Mouse (Mus musculus) kidney, adult 11 months (tissue): ENCODE data around the gene Sipa1l3.

Experiments
- DNase-seq: peaks from one replicate; pipeline ENCODE4 v3.0.0; 2022

The Sipa1l3 gene

DNA sequence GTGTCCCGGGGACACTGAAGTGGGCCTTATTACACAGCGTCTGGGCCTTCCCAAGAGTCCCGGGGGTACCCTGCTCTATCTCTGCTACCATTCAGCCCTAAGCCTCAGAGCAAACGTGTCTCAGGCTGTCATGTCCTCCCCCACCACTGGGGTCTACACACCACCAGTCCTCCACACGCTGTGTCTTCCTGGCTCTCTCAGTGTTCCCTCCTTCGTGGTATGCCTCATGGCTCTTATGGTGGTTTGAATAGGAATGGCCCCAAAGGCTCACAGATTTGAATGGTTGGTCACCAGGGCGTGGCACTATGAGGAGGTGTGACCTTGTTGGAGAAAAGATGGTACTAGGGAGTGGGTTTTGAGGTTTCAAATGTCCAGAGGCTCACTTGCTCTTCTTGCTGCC, 43.4 kb downstream of the Sipa1l3 start:
- no peak for DNase-seq

DNA sequence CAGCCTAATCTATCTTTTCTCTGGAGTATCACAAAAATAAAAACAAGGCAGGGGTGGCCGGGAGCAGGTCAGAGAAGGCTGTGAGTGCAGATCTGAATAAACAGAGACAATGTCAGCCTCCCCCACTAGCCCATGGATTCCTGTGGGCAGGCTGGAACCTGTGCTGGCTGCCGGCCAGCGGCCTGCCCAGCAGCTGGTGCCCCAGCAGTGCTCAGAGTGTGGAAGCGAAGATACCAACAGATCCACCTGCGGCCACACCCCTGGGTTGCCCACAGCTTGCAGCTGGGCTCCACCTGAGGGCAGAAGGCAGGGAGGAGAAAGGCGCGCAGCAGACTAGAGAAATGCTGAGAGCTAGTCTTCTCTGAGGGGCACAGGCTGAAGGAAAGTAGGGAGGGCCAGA, 47.1 kb downstream of the Sipa1l3 start:
- peak; percentile 65 for DNase-seq

DNA sequence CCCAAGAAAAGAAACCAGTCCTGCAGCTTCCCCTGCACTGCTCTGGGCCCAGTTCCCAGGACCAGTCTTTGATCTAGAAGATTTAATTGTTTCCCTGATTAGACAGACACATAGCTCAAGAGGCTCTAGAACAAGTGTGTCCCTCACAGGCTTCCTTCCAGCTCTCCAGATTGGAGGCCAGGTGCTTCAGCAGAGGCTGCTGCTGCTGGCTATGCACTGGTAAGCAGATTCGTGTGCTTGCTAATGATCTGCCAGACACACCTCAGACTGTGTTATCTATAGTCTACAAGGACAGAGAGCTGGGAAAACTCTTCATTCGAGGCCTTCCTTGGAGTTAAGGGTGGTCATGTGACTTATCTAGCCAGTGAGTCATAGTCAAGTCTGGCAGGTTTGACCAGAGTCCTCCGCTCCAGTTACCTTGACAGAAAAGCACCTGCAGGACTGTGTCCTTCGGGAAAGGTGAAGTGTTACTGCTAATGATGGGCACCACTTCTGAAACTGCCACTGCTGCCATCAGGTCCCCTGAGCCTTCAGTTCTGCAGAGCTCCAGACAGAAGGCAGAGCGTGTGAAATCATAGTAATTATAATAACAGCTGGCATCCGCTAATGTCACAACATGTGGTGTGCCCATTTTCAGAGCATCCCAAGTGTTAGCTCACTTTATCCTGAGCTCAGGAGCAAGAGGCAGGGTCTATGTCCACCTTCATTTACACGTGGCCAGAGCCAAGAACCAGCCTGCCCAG, 48.7 kb downstream of the Sipa1l3 start:
- DNase-seq: peak; percentile 69

DNA sequence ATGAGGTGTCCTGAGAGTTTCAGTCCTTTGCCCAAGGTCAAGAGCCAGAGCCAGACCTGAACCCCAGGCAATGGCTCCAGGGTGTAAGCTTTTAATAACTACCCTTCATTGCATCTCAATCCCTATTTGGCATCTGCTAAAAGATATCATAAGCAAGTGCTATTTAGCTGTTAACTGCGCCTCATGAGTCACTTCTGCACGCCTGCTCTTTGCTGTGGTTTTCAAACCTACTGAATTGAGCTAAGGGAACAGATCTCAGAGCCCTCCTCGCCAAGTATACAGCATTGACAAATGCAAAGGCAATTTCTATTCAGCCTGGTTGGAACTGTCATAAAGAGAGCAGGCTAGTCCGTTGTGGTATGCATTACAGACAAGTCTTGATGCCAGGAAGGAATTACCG, 49.8 kb downstream of the Sipa1l3 start:
- DNase-seq: no peak

DNA sequence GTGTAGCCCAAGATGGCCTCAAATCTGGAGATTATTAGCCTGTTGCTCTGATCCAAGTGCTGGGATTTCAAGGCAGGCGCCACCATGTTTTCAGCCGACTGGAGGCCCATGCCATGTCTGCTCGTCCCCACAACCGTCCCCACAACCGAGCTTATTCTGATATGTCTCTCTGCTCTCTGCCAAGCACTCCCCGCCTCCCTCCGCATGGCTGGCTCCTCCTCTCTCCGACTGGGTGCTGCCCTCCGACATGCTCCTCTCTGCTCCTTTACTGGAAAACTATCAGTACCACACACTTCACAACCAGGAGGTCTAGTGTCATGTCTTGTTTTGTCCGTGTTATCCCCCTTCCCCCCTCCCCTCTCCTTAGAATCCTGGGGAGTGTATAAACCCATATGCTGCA, 51.9 kb downstream of the Sipa1l3 start:
- DNase-seq: no peak

DNA sequence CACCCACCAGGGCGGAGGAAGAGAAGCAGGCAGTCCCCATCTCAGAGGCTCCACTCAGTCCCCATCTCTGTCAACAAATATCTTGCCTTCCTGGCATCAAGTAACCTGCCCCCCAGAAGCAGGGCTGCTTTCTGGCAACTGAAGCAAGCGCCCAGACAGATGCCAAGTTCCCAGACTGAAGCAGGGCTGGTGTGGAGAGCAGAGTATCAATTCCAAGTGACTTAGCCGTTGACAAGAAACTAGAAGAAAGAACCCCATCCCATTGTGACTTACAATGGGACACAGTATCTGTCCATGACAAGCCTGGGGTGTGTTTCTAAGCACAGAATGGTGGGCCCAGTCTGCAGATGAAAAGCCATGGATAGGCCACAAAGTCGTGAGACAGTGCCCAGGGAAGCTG, 52.7 kb downstream of the Sipa1l3 start:
- no peak for DNase-seq

DNA sequence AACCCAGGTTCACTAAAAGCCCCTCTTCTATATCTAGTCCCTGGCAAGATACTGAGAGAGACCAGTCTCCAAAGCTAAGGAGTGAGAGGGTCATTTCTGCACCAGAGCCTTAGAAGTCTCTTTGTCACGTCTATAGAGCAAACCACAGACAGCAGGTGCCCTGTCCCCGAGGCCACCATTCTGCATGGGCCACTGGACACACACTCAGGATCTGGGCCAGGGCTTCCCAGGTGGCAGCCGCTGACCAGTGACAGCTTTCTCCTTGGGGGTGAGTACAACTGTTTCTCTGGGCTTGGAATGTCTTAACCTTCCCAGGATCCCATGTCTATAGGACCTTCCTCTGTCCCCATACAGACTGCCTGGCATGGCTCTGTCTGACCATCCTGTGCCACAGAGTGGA, 55.6 kb downstream of the Sipa1l3 start:
- no peak for DNase-seq

DNA sequence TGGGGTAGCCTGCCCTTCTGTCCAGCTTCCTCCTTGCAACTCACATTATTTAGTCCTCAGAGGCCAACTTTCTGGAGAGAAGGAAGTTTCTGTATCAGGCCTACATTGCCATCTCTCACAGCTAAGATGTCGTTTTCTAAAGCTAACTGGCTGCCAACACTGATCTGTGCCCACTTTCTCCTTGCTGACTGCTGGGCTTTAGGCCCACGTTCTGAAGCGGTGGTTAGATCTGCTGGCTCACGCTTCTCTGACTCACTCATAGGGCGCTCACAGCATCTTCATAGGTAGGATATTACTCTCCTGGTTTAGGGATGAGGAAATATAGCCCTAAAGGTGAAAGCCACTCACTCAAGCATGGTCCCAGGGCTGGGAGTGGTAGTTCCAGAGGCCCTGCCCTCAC, 56.3 kb downstream of the Sipa1l3 start:
- DNase-seq: no peak

DNA sequence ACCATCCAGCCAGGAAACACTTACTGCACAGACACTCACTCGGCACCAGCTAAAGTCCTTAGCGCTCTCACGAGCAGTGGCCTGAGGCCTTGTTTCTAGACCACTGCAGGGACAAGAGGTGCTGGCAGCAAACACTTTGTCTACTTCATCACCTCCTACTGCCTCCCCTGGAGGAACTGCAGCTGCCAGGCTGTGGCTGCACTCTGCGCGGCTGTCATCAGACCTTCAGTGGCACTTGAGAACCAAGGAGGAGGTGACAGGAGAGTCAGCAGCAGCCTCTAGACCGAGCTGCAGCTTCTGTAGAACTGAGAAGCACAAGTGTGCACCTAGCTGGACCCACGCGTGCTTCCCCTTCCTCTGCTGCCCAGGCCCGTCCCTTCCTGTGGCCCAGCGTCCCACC, 56.9 kb downstream of the Sipa1l3 start:
- no peak for DNase-seq

DNA sequence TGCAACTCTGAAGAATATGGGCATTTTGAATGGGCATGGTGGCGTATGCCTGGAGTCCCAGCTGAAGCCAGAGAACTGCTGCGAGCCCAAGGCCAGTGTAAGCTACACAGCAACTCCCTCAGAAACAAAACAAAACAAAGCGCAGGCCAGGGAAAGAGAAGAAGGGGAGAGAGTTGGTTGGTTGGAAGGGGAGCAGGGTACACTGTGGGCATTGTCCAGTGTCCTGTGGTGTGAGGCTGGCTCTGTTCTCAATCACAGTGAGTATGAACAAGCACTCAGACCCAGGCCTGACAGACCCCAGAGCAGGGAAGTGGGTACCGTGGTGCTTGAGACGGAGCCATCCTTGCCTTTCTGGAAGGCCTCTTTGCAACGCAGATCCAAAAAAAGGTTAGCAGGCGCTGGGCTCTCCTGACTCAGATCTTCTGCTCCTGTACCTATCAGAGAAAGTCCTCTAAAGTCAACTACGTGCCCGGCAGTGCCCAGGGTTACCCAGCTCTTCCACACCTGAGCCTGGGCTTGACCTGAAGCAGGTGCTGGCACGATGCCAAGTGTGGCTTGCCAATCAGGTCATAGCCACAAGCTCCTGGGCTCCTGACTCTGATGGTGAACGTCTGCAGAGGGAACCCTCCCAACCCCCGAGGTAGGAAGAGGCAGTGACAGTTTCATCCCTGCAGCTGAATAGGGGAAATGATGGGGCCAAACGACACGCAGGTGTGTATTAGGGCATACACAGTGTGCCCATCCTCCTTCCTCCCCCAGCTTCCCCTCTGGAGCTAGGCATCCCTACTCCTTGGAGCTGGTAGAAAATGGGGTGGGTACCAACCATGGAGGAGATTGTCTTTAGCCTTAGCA, 59.3 kb downstream of the Sipa1l3 start:
- no peak for DNase-seq

DNA sequence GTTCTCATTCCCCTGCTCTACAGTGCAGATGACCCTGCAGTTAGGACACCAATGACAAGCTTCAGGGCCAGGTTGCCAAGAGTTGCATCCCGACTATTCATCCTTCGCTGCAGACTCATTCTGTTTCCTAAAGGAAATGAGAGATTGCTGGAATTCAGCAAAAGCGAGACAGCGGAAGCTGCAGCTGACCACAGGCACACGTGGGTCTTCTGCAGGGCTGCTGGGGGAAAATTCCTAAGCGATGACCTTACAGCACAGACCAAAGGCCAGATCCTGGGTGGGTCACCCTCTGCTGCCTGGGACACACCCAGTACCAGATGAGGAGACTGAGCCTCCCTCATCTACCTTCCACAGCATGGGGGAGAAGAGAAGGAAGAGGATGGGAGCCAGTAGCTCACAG, 60.7 kb downstream of the Sipa1l3 start:
- peak; percentile 73 for DNase-seq

DNA sequence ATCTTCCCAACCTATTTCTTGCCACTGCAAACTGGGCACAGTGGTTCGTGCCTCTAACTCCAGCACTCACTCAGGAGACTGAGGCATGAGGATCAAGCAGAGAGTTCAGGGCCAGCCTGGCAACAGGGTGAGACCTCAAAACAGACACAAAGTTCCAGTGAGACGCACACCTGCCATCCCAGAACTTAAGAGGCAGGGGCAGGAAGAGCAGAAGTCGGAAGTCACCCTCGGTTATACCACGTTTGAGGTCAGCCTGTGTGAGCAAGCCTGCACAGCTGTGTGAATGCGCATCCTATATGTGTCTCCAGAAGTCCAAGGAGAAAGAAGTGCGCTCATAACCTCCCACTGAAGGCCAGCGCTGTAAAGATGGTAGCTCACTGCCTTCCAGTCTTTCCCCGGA, 61.7 kb downstream of the Sipa1l3 start:
- DNase-seq: no peak

DNA sequence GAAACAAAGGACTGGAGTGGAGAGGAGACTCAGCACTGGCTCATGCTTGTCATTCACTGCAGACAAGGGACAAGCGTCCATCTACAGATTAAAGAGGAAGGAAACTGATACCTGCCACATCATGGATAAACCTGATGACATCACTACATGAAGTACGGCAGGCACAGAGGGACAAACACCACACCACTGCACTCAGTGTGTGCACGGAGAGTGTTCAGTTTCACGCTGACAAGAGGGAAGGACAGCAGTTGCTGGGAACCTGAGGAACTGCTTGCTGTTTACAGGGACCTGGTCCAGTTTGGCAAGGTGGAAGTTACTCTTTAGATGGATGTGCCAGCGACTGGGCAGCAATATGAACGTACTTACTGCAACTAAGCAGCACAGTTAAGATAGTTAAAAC, 62.9 kb downstream of the Sipa1l3 start:
- DNase-seq: no peak

DNA sequence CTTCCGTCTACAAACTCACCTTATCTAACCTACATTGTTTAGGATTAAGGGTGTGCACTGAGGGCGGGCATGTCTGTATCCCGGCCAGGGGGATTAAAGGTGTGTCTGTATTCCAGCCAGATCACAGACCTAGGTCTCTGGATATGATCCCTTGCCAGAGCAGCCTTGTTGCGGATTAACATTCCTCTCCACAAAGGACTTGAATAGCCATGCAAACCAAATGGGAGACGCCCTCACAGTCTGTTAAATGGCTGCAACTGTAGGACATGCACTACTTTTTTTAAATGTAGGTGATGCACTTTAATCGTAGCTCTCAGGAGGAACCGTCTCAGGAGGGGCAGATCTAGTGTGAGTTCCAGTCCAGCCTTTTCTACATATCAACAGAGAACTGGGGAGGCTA, 63.5 kb downstream of the Sipa1l3 start:
- no peak for DNase-seq

DNA sequence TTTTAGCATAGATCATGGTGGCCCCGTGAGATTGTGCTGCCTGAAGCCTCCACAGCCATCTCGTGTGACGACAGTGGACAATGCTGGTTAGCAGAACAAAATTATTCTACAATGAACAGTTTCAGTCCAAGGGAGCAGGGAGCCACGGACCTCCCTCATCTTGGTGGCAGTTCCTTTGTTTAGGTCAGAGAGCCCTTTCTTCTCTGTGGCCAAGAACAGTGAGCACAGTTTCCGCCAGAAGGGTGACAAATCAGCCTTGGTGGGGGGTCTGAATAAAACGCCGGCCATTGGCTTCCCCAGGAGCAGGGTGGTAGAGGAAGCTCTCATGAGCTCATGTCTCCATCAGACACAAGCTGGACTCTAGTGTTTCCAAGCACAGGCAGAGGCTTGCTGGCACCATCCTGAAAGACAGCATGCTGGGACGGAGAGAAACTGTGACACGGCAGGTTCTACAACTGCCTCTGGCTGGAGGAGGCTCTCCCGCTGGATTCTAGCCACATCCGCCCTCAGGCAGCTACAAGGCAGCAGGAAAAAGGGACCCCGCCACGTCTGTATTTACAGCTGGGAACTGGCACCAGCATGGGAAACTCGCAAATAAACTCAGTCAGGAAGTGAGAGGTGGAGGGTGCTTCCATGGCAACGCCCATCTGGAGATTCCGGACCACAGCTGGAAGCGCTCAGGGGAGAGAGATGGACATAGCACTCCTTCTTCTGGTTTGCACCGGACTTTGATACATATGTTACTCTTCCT, 65.3 kb downstream of the Sipa1l3 start:
- DNase-seq: peak; percentile 81

DNA sequence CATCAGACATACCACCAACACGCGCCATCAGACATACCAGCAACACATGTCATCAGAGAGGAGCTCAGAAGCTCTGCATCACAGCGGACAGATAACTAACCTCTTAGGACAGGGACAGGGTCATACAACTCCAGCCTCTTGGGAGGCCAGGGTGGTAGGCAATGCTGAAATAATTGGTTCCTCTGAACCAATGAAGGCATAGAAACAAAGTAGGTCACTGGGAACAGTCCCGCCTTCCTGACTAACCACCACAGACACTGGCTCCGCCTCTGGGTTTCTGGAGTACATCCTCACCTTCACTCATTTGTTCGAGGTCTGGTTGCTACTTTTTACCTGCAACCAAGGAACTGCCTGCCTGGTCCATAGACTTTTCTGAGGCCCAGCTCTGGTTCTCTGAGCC, 66.1 kb downstream of the Sipa1l3 start:
- no peak for DNase-seq

DNA sequence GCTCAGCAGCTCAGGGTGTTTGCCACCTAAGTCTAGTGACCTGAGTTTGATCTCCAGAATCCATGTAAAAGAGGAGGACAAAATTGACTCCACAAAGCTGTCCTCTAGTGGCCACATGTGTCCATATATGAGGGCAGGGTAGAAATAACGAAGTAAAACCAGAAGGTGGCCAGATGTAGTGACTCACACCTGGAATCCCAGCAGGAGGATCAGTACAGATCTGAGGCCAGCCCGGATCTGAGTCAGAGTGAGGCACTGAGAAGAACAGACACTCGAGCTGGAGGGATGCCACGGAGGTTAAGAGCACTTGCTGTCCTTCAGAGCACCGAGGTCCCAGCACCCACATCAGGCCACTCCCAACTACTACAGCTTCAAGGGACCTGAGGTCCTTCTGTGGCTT, 68.3 kb downstream of the Sipa1l3 start:
- DNase-seq: no peak

DNA sequence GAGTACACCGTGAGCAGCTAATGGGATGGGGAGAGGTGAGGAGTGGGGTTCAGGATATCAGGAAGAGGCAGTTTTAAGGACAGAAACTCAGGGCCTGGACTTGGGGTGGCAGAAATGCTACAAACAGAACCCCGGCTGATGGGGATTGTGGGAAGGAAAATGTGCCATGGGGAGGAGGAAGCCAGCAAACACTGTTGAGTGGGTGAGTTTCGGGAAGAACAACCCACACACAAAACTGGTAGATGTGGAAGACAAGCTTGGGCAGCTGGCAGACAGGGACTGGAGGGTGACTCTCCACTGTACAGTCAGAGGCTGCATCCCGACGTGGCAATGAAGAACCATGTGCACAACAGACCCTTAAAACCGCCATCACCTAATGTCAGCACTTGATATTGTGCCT, 69.6 kb downstream of the Sipa1l3 start:
- no peak for DNase-seq

DNA sequence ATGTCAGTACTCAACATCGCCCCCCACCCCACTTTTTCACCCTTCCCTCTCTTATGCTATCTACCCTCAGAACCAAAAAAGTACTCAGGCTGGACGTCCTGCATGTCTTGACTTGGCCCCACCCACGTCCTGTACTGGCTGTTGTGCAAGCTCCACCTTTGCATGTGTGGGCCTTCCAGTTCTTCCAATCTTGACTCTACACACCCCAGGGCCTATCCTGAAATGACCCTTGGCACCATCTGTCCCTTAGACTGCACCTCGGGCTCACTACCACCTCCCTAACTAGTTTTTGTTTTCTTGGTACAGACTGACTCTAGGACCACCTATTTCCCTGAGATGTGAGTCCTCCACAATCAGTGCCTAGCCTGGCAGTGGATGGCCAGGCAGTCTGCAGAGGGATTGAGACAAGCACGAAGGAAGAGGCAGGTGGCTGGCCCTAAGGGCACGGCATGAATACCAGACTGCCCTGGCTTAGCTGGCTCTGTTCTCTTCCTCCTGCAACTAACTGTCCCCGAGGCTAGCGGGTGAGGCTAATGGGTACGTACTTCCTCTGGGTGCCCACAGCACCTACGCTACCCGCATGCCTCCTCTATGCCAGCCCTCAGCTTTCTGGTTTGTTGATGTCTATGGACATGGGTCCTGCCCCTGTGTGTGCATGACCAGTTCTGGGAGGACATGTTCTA, 71.2 kb downstream of the Sipa1l3 start:
- no peak for DNase-seq

DNA sequence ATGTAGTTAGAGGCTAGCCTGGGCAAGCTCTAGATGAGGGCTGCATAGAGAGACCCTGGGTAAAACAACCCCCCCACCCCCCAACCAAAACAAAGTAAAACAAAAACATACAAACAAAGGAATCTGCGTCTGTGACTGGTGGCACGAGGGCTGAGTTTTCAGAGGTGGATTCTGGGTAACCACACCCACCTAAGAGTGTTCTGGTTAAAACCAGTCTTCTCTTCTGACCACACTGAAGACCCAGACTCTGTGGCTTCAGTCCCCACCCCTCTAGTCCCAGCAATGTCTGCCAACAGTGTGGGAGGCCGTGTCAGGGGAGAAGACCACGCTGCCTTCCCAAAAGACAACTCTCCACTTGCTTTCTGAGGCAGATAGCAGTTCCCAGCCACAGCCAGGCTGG, 72.3 kb downstream of the Sipa1l3 start:
- no peak for DNase-seq

DNA sequence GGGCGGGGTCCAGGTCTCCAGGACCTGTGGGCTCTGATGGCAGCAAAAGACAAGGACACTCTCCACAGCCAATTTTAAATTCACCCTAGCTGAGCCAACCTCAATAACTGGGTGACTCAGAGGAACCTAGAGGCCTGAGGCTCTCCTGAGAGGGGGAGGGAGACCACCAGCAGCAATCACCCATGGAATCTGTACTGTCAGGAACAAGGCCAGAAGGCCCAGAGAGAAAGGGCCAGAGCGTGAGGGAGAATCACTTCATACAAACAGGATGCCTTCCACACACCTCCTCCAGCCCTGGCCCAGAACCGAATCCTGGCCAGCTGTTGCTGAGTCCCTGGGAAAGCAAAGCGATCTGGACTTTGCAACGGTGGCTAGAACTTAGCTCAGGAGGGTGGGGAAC, 73.9 kb downstream of the Sipa1l3 start:
- DNase-seq: no peak

DNA sequence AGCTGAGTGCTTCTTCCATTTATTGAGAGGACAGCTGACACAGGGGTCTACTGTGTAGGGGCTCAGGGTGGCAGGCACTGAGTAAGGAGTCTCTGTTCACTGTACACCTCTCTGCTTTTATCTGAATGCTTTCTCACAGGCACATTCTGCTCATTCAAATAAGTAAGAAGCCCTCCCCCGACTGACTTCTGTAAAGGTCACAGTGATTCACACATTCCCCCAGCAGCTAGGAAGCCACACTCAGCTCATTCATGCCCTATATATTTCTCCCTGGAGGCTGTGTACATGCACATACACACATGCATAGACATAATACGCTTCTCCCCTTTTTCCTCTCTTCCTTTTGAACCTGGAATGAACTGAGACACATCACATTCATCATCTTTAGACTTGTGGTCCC, 74.4 kb downstream of the Sipa1l3 start:
- DNase-seq: no peak

DNA sequence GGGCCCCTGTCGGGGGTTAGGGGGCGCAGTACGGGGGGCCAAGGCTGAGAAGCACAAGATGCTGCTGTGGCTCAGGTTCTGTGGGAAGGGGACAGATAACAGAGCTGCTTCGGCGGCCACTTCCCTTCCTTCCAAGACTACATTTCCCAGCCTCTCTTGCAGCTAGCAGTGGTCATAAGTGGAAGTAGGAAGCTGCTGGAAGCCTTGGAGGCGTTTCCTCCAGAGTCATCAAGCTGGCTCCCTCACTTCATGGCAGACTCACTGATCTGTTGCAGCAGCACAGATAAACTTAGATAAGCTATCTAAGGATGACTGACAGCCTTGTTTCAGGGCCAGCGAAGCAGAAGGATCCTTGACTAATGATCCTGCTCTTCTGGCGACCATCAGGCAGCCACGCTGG, 76.6 kb downstream of the Sipa1l3 start:
- DNase-seq: no peak
